Mouse (Mus musculus) cerebellum, adult 2 months (tissue): ENCODE measurements around the gene Tnfsf4.

Source experiments
- CTCF ChIP-seq: fragments of 200-500 bp; IDR thresholded peaks from 2 replicates; pipeline ENCODE4 v1.5.1; 2011; ENCODE audit warnings: low read depth, mild to moderate bottlenecking, control low read depth, low read length, moderate library complexity, borderline replicate concordance; ENCODE audit not compliant: insufficient read depth
- POLR2A ChIP-seq: fragments of 200-500 bp; IDR thresholded peaks from 2 replicates; pipeline ENCODE4 v1.6.1; 2011; ENCODE audit warnings: low read length, control low read depth, borderline replicate concordance; ENCODE audit not compliant: insufficient read depth

GRCm38 (mm10) chr1:161452250-161452649, 57.0 kb downstream of the Tnfsf4 start:
- TF ChIP-seq CTCF (no peak), POLR2A (no peak)
